In the genomic region with DNA sequence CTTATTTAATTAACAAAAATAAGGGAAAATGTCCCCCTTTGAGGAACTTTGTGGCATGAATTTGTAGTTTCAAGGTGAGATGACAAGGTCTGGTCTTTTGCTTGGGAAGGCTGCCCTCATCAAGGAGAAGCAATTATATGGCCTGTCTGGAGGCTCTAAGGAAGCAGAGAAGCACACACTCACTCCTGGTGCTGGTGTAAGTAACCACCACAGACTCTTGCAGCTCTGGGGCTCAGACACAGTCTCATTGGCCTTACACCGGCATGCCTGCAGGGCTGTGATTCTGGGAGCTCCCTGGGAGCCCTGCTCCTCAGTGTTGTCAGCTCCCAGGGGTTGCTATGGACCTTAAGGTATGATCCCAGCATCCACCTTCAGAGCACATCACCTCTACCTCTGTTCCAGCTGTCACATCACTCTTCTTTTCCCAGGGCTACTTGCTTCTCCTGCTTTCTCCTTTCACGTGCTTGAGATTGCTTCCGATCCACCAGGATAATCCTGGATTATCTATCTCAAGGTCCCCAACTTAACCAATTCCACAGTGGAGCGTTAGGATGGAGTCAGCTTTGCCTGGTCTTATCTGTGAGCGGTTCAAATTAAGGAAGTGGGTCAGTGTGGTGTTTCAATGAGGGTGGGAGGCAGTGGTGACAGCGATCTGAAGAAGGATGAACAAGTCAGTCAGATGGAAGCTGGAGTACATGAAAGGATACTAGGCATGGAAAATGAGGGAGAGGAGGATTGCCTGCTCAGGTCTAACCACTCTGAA, we compare ENCODE assay signal across 13 mouse cellular contexts.
"Had no signal": no experiment of that assay in that cellular context is flagged by ENCODE, and none has a peak within 500 bp of the region (broad histone marks: within the 10 kb centered on the region; RNA-seq: fewer than 3 reads in every experiment).

No protein-coding gene starts in this region.

- ATAC-seq: liver, postnatal 0 days; lung, postnatal 0 days; midbrain, embryonic 16.5 days had no signal

- DNase-seq: liver, embryonic 13.5 days; liver, postnatal 0 days; lung, adult 2 months; lung, postnatal 14 days; lung, postnatal 36 days; midbrain, embryonic 14.5 days; right cerebral cortex, adult 18-20 months; right cerebral cortex, postnatal 25 days; thymus, adult 2 months; thymus, postnatal 25 days; thymus, postnatal 4 days had no signal
